Mouse (Mus musculus) embryonic facial prominence, embryonic 11.5 days (tissue): ENCODE measurements around the gene Siglecf. TPM values are rescaled to one million over a fixed set of nuclear protein-coding genes. Genes with fewer than 3 reads are reported as not detected.
"Not testable (repeated sequence)": the region's sequence is repeated elsewhere in the genome, so short reads cannot be mapped to it uniquely, and the experiment has no call there.

ENCODE experiments used
- ATAC-seq: fragments of 200-750 bp; cut with Nextera tagmentation; replicated peaks from 2 replicates; pipeline ENCODE4 v1.8.0; 2017; ENCODE audit warnings: low read depth; ENCODE audit not compliant: insufficient number of reproducible peaks, low FRiP score, low TSS enrichment
- DNase-seq: peaks from one replicate; pipeline ENCODE4 v3.0.0-alpha.2; 2015; ENCODE audit warnings: low spot score
- H3K27ac ChIP-seq: fragments of 300-500 bp; sonication (generic); replicated peaks from 2 replicates; pipeline ENCODE4 v1.5.1; 2014; ENCODE audit warnings: mild to moderate bottlenecking, low read depth, low read length, control low read depth
- H3K27me3 ChIP-seq: fragments of 300-500 bp; sonication (generic); 2 replicates; pipeline ENCODE4 v1.6.1; 2014; ENCODE audit warnings: mild to moderate bottlenecking, low read length, moderate library complexity, mixed read lengths; ENCODE audit not compliant: control insufficient read depth, insufficient read depth
- H3K36me3 ChIP-seq: fragments of 300-500 bp; sonication (generic); replicated peaks from 2 replicates; pipeline ENCODE4 v1.6.1; 2014; ENCODE audit warnings: low read depth, mild to moderate bottlenecking, low read length, moderate library complexity, mixed read lengths; ENCODE audit not compliant: control insufficient read depth, insufficient read depth
- H3K4me1 ChIP-seq: fragments of 300-500 bp; sonication (generic); 2 replicates; pipeline ENCODE4 v1.6.1; 2014; ENCODE audit warnings: low read length, mixed read lengths; ENCODE audit not compliant: control insufficient read depth, insufficient read depth
- H3K4me2 ChIP-seq: fragments of 300-500 bp; sonication (generic); 2 replicates; pipeline ENCODE4 v1.6.1; 2014; ENCODE audit warnings: low read depth, mild to moderate bottlenecking, control low read depth, low read length, moderate library complexity
- H3K4me3 ChIP-seq: fragments of 300-500 bp; sonication (generic); 2 replicates; pipeline ENCODE4 v1.5.1; 2014; ENCODE audit warnings: low read depth, low read length, control low read depth
- H3K9ac ChIP-seq: fragments of 300-500 bp; sonication (generic); replicated peaks from 2 replicates; pipeline ENCODE4 v1.6.1; 2014; ENCODE audit warnings: mild to moderate bottlenecking, control low read depth, low read length
- H3K9me3 ChIP-seq: fragments of 300-500 bp; sonication (generic); replicated peaks from 2 replicates; pipeline ENCODE4 v1.6.1; 2016; ENCODE audit warnings: mild to moderate bottlenecking, low read length, inconsistent platforms, mixed read lengths; ENCODE audit not compliant: control insufficient read depth
- WGBS: fragments of 180-500 bp; shearing (Covaris S2); extraction: QIAGEN DNeasy Blood & Tissue Kit; methylation state at CpG from one replicate; pipeline ENCODE4 v1.1.7; 2014; 5-methylcytosine and 5-hydroxymethylcytosine counted together
- polyA plus RNA-seq: library from polyadenylated mRNA; unstranded; fragments of >200 nt; fragmentation: Nextera tagmentation; extraction: Ambion mirVana; gene quantifications from 2 replicates; pipeline ENCODE4 v1.2.1, GENCODE M21; 2014

Gene Siglecf
- polyA plus RNA-seq, 1 experiment from 2014 or later: 0.10 TPM

DNA sequence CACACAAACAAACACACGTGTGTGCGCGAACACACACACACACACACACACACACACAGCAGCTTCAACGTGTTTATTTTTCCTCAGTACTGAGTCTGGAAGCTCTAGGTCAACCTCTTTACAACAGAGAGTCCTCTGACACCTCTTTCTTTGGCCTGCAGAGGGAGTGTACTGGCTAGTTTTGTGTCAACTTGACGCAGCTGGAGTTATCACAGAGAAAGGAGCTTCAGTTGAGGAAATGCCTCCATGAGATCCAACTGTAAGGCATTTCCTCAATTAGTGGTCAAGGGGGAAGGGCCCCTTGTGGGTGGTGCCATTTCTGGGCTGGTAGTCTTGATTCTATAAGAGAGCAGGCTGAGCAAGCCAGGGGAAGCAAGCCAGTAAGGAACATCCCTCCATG, 1.5 kb upstream of the Siglecf start:
- not testable (repeated sequence) for H3K4me2 ChIP-seq, H3K4me1 ChIP-seq, H3K27me3 ChIP-seq, H3K36me3 ChIP-seq, H3K9ac ChIP-seq, ATAC-seq, H3K9me3 ChIP-seq, H3K27ac ChIP-seq, H3K4me3 ChIP-seq, DNase-seq
- WGBS: 65% methylated on average over 5 of the region's 5 CpGs

- Histone ChIP-seq H3K9ac (no peak overlapping the region), H3K4me1 (no peaks in the 10 kb centered on the region), H3K36me3 (no peaks in the 10 kb centered on the region), H3K27me3 (no peaks in the 10 kb centered on the region), H3K4me2 (no peak overlapping the region), H3K27ac (no peak overlapping the region), H3K4me3 (no peak overlapping the region), H3K9me3 (no peaks in the 10 kb centered on the region)
- 62% methylated on average over 4 of the region's 4 CpGs for WGBS
- DNase-seq (no peak), ATAC-seq (no peak)
Observed at GRCm38 (mm10) chr7:43353118-43353517, 2.0 kb downstream of the Siglecf start.

- Histone ChIP-seq H3K9me3 (no peaks in the 10 kb centered on the region), H3K4me1 (no peaks in the 10 kb centered on the region), H3K27ac (no peak overlapping the region), H3K27me3 (no peaks in the 10 kb centered on the region), H3K4me2 (no peak overlapping the region), H3K4me3 (no peak overlapping the region), H3K36me3 (no peaks in the 10 kb centered on the region), H3K9ac (no peak overlapping the region)
- 85% methylated on average over 4 of the region's 4 CpGs for WGBS
- ATAC-seq: no peak
- no peak for DNase-seq
Observed at GRCm38 (mm10) chr7:43353758-43354157, 2.6 kb downstream of the Siglecf start.

DNA sequence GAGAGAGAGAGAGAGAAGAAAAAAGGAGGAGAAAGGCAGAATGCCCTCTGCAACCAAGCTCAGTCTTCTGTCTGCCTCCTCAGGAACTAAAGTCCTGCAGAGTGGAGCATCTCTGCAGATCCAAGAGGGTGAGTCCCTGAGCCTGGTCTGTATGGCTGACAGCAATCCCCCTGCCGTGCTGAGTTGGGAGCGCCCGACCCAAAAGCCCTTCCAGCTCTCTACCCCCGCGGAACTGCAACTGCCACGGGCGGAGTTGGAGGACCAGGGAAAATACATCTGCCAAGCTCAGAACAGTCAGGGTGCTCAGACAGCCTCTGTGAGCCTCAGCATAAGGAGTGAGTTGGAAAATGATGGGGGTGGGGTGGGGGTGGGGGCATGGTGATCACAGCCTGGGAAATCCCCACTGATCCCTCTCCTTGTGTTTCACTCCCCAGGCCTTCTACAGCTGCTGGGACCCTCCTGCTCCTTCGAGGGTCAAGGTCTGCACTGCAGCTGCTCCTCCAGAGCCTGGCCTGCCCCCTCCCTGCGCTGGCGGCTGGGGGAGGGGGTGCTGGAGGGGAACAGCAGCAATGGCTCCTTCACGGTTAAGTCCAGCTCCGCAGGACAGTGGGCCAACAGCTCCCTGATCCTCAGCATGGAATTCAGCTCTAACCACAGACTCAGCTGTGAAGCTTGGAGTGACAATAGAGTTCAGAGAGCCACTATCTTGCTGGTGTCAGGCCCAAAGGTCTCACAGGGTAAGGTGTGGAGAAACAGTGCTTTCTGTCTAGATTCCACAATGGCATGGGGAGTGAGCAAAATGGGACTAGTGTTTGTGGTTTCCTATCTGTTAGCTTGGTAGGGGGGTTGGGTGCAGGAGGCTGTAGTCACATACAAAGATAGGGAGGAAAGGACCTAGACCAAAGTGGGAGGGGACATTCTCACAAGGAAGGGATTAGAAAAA, 4.0 kb downstream of the Siglecf start:
- no peaks in the 10 kb centered on the region for H3K4me1 ChIP-seq
- no peak overlapping the region for H3K27ac ChIP-seq
- H3K9ac ChIP-seq: no peak overlapping the region
- peak; percentile 83 for ATAC-seq
- no peak overlapping the region for H3K4me3 ChIP-seq
- no peak overlapping the region for H3K4me2 ChIP-seq
- H3K9me3 ChIP-seq: no peaks in the 10 kb centered on the region
- DNase-seq: peak; percentile 9
- no peaks in the 10 kb centered on the region for H3K36me3 ChIP-seq
- no peaks in the 10 kb centered on the region for H3K27me3 ChIP-seq
- WGBS: 8% methylated on average over 12 of the region's 12 CpGs

GRCm38 (mm10) chr7:43358556-43358955, 7.4 kb downstream of the Siglecf start:
- Histone ChIP-seq H3K9ac (no peak overlapping the region), H3K4me1 (no peaks in the 10 kb centered on the region), H3K9me3 (no peaks in the 10 kb centered on the region), H3K4me2 (no peak overlapping the region), H3K27me3 (no peaks in the 10 kb centered on the region), H3K36me3 (no peaks in the 10 kb centered on the region), H3K4me3 (no peak overlapping the region), H3K27ac (no peak overlapping the region)
- WGBS: 80% methylated on average over 3 of the region's 3 CpGs
- ATAC-seq (no peak), DNase-seq (no peak)

- ATAC-seq (no peak), DNase-seq (no peak)
- Histone ChIP-seq H3K9ac (no peak overlapping the region), H3K4me3 (no peak overlapping the region), H3K36me3 (no peaks in the 10 kb centered on the region), H3K4me1 (no peaks in the 10 kb centered on the region), H3K4me2 (no peak overlapping the region), H3K9me3 (no peaks in the 10 kb centered on the region), H3K27me3 (no peaks in the 10 kb centered on the region), H3K27ac (no peak overlapping the region)
- 92% methylated on average over 1 of the region's 1 CpGs for WGBS
Observed at GRCm38 (mm10) chr7:43361442-43361841, 10.3 kb downstream of the Siglecf start.

DNA sequence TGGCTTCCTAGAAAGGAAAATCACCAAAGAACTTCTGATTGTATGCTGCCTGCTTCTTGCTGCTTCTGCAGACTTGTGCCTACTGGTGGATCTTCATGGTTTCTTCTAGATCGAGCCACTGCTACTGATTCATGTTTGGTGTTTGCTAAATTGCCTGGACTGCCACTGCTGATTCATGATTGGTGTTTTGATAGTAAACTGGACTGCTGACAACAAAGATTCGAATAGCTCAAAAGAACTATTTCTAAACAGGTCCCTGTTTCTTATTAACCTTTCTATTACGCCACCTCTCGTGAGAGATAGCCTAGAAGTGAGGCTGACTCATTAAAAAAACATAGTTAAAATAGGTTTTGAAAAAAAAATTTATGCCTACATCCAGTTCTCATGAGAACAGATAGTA, 10.9 kb downstream of the Siglecf start:
- no peaks in the 10 kb centered on the region for H3K9me3 ChIP-seq
- H3K4me3 ChIP-seq: no peak overlapping the region
- H3K4me1 ChIP-seq: no peaks in the 10 kb centered on the region
- no peak overlapping the region for H3K9ac ChIP-seq
- no peaks in the 10 kb centered on the region for H3K27me3 ChIP-seq
- H3K27ac ChIP-seq: no peak overlapping the region
- DNase-seq (no peak), ATAC-seq (no peak)
- no peaks in the 10 kb centered on the region for H3K36me3 ChIP-seq
- H3K4me2 ChIP-seq: no peak overlapping the region
- WGBS: 76% methylated on average over 4 of the region's 4 CpGs

GRCm38 (mm10) chr7:43378226-43378625, 27.1 kb downstream of the Siglecf start:
- 19% methylated on average over 5 of the region's 5 CpGs for WGBS
- Histone ChIP-seq H3K27ac (no peak overlapping the region), H3K4me3 (no peak overlapping the region), H3K36me3 (no peaks in the 10 kb centered on the region), H3K9me3 (no peaks in the 10 kb centered on the region), H3K4me2 (no peak overlapping the region), H3K27me3 (no peaks in the 10 kb centered on the region), H3K4me1 (no peaks in the 10 kb centered on the region), H3K9ac (no peak overlapping the region)
- DNase-seq: peak; percentile 73
- no peak for ATAC-seq
